ENCODE assay signal across 9 mouse cellular contexts in genomic region chr2:12292023-12292820, GRCm38 (mm10). TPM values are rescaled to one million over a fixed set of nuclear protein-coding genes. Genes with fewer than 3 reads are reported as not detected.
DNase-seq lines count a peak whose midpoint lies in the region; ATAC-seq lines count a peak whose summit lies in the region.
"Had no signal": no experiment of that assay in that cellular context is flagged by ENCODE, and none has a peak within 500 bp of the region (broad histone marks: within the 10 kb centered on the region; RNA-seq: fewer than 3 reads in every experiment).

No protein-coding gene starts in this region.

- WGBS in embryonic facial prominence, embryonic 11.5 days: 64% methylated on average over 8 of the region's 8 CpGs
- 61% methylated on average over 8 of the region's 8 CpGs for WGBS in embryonic facial prominence, embryonic 10.5 days
- 35% methylated on average over 8 of the region's 8 CpGs for WGBS in hindbrain, embryonic 14.5 days

- H3K4me1 ChIP-seq in embryonic facial prominence, embryonic 11.5 days (ENCODE audit: control insufficient read depth, insufficient read depth, low read length): no peaks in the 10 kb centered on the region
- peaks cover 20% of the 10 kb centered on the region for H3K4me1 ChIP-seq in embryonic facial prominence, embryonic 10.5 days
- H3K4me1 ChIP-seq in hindbrain, embryonic 14.5 days (replicated peaks; ENCODE audit: control insufficient read depth, insufficient read depth, low read length): no peaks in the 10 kb centered on the region

- intact Hi-C loops in left cerebral cortex, postnatal 36 days (cut with DNase I): loop anchor here (10.0 kb wide), 1 partner anchor 137 kb away; no protein-coding TSS in a partner anchor

- no peak for DNase-seq in embryonic facial prominence, embryonic 11.5 days (ENCODE audit: low spot score)
- DNase-seq in embryonic facial prominence, embryonic 10.5 days (ENCODE audit: low spot score): no peak
- peak; percentile 56 for DNase-seq in hindbrain, embryonic 14.5 days (ENCODE audit: low spot score)
- peak; percentile 84 to 88 for DNase-seq in left cerebral cortex, postnatal 36 days (ENCODE audit: low spot score in 2 of 2)
- DNase-seq in right cerebral cortex, postnatal 25 days: peak; percentile 85
- no peak for DNase-seq in adrenal gland, adult 2 months
- DNase-seq in kidney, adult 18-20 months: no peak

- H3K27ac ChIP-seq in embryonic facial prominence, embryonic 11.5 days (replicated peaks; ENCODE audit: low read depth, low read length): no peak overlapping the region
- H3K27ac ChIP-seq in embryonic facial prominence, embryonic 10.5 days (replicated peaks): no peak overlapping the region; the same call in 1 of the 2 replicates
- peak overlapping the region; percentile 53; the same call in 1 of the 2 replicates for H3K27ac ChIP-seq in hindbrain, embryonic 14.5 days

- H3K36me3 ChIP-seq in embryonic facial prominence, embryonic 11.5 days (replicated peaks; ENCODE audit: control insufficient read depth, insufficient read depth, low read depth, low read length): no peaks in the 10 kb centered on the region
- H3K36me3 ChIP-seq in embryonic facial prominence, embryonic 10.5 days (replicated peaks): no peaks in the 10 kb centered on the region
- no peaks in the 10 kb centered on the region for H3K36me3 ChIP-seq in hindbrain, embryonic 14.5 days (replicated peaks; ENCODE audit: control insufficient read depth, insufficient read depth)

- H3K9ac ChIP-seq in embryonic facial prominence, embryonic 11.5 days (replicated peaks; ENCODE audit: low read length): no peak overlapping the region
- no peak overlapping the region for H3K9ac ChIP-seq in hindbrain, embryonic 14.5 days

- ATAC-seq in embryonic facial prominence, embryonic 11.5 days (replicated peaks; ENCODE audit: insufficient number of reproducible peaks, low FRiP score, low TSS enrichment, low read depth): 0 out of 2 replicates have a peak, but pooled peaks have one; percentile 48
- ATAC-seq in hindbrain, embryonic 14.5 days (ENCODE audit: low FRiP score): peak; percentile 89
- ATAC-seq in CD4-positive, CD25-positive, alpha-beta regulatory T cell, adult 4 months: no peak

- H3K9me3 ChIP-seq in embryonic facial prominence, embryonic 11.5 days (replicated peaks; ENCODE audit: control insufficient read depth, low read length): no peaks in the 10 kb centered on the region
- no peaks in the 10 kb centered on the region for H3K9me3 ChIP-seq in embryonic facial prominence, embryonic 10.5 days
- no peaks in the 10 kb centered on the region for H3K9me3 ChIP-seq in hindbrain, embryonic 14.5 days (ENCODE audit: control insufficient read depth, low read length)

- H3K4me2 ChIP-seq in embryonic facial prominence, embryonic 11.5 days (ENCODE audit: low read depth, low read length): no peak overlapping the region
- H3K4me2 ChIP-seq in hindbrain, embryonic 14.5 days (replicated peaks): no peak overlapping the region

- H3K4me3 ChIP-seq in embryonic facial prominence, embryonic 11.5 days (ENCODE audit: low read depth, low read length): no peak overlapping the region
- H3K4me3 ChIP-seq in embryonic facial prominence, embryonic 10.5 days: no peak overlapping the region
- no peak overlapping the region for H3K4me3 ChIP-seq in hindbrain, embryonic 14.5 days (replicated peaks; ENCODE audit: low read length)

- H3K27me3 ChIP-seq in embryonic facial prominence, embryonic 11.5 days (ENCODE audit: control insufficient read depth, insufficient read depth, low read length): no peaks in the 10 kb centered on the region
- no peaks in the 10 kb centered on the region for H3K27me3 ChIP-seq in embryonic facial prominence, embryonic 10.5 days (replicated peaks; ENCODE audit: low read depth, poor library complexity, severe bottlenecking)
- H3K27me3 ChIP-seq in hindbrain, embryonic 14.5 days (ENCODE audit: control insufficient read depth, insufficient read depth, low read length): no peaks in the 10 kb centered on the region

RNA-seq across cellular contexts. Expression of gene Itga8, which starts 9.5 kb away (rescaled TPM):
- 9.4 and 10.7 TPM in 2 replicates for polyA plus RNA-seq in embryonic facial prominence, embryonic 11.5 days (2014; fragmentation: Nextera tagmentation; extraction: Ambion mirVana)
- polyA plus RNA-seq in embryonic facial prominence, embryonic 10.5 days (2016; fragmentation: Nextera tagmentation; extraction: Ambion mirVana): 8.0 and 8.3 TPM in 2 replicates
- polyA plus RNA-seq in hindbrain, embryonic 14.5 days (2014; fragmentation: Nextera tagmentation; extraction: Ambion mirVana): 4.1 and 5.3 TPM in 2 replicates
- total RNA-seq in left cerebral cortex, postnatal 36 days (2021): 10 to 100 TPM in 1 of 2 experiments, 1 to 10 TPM in 1; 7.2 to 10.9 TPM
- total RNA-seq in adrenal gland, adult 2 months (2021): 10 to 100 TPM; 16.8 to 18.3 TPM
- polyA plus RNA-seq in adrenal gland, adult 2 months (2012; rRNA removed): 9.8 and 10.9 TPM in 2 replicates
- polyA plus RNA-seq in CD4-positive, CD25-positive, alpha-beta regulatory T cell, adult 4 months (2017; shearing (Covaris generic)): not detected
- polyA plus RNA-seq: C2C12 had no signal

Comparison
In these comparisons a context has a peak if more than half of its experiments do, and no peak if none do; other contexts are left out.
1. DNase-seq: peak in hindbrain, embryonic 14.5 days (single experiment), left cerebral cortex, postnatal 36 days (2 of 2) and right cerebral cortex, postnatal 25 days (single experiment); none in embryonic facial prominence, embryonic 11.5 days (single experiment), embryonic facial prominence, embryonic 10.5 days (single experiment), adrenal gland, adult 2 months (single experiment) and kidney, adult 18-20 months (single experiment).